22 mouse cellular contexts compared by ENCODE assay signal in genomic region chr17:83792388-83792787, GRCm38 (mm10). TPM values are rescaled to one million over a fixed set of nuclear protein-coding genes. Genes with fewer than 3 reads are reported as not detected.
DNase-seq lines count a peak whose midpoint lies in the region; ATAC-seq and TF ChIP-seq lines count a peak whose summit lies in the region.
"Had no signal": no experiment of that assay in that cellular context is flagged by ENCODE, and none has a peak within 500 bp of the region (broad histone marks: within the 10 kb centered on the region; RNA-seq: fewer than 3 reads in every experiment).

No protein-coding gene starts in this region.

- no peak overlapping the region for H3K9ac ChIP-seq in hindbrain, embryonic 12.5 days
- no peak overlapping the region for H3K9ac ChIP-seq in hindbrain, embryonic 11.5 days (ENCODE audit: low read depth, low read length)
- peak overlapping the region; percentile 84; the same call in 1 of the 2 replicates for H3K9ac ChIP-seq in ES-E14 (ENCODE audit: insufficient read depth, low read depth, low read length, poor library complexity, severe bottlenecking)
- H3K9ac ChIP-seq in limb, embryonic 15.5 days = no peak overlapping the region
- H3K9ac ChIP-seq: heart, embryonic 12.5 days; liver, embryonic 14.5 days had no signal

- ATAC-seq in hindbrain, embryonic 12.5 days (ENCODE audit: low FRiP score) = no peak
- ATAC-seq in hindbrain, embryonic 11.5 days (ENCODE audit: low FRiP score) = no peak
- no peak for ATAC-seq in limb, embryonic 15.5 days (ENCODE audit: insufficient number of reproducible peaks, low FRiP score, low TSS enrichment, low read depth)

- intact Hi-C loops in heart, postnatal 14 days (cut with DNase I) = no loop called here

- DNase-seq in hindbrain, embryonic 11.5 days (ENCODE audit: low spot score) = no peak
- DNase-seq in ES-E14 (ENCODE audit: low read depth, low spot score) = no peak
- peak; percentile 10 for DNase-seq in forelimb bud, embryonic 11.5 days (ENCODE audit: low read depth, low spot score)
- DNase-seq in heart, postnatal 14 days = no peak
- no peak for DNase-seq in cerebellum, adult 9-10 months
- DNase-seq in thymus, postnatal 14 days = no peak
- DNase-seq: adrenal gland, adult 8-10 months; cerebellum, adult 2 months; heart, postnatal 4 days; kidney, adult 11 months; kidney, postnatal 14 days; lung, postnatal 10 days; thymus, postnatal 4 days had no signal

- no peak overlapping the region for H3K4me3 ChIP-seq in hindbrain, embryonic 12.5 days
- H3K4me3 ChIP-seq in hindbrain, embryonic 11.5 days (ENCODE audit: low read depth, low read length) = no peak overlapping the region
- peak overlapping the region; percentile 35 to 67 for H3K4me3 ChIP-seq in ES-E14 (ENCODE audit: insufficient read depth in 1 of 2, low read depth in 1 of 2, low read length in 2 of 2, poor library complexity in 1 of 2, severe bottlenecking in 1 of 2)
- H3K4me3 ChIP-seq in limb, embryonic 15.5 days = peak overlapping the region; percentile 4; the same call in 1 of the 2 replicates
- H3K4me3 ChIP-seq: heart, embryonic 12.5 days; megakaryocyte, embryonic 14.5 days had no signal

- H3K9me3 ChIP-seq in hindbrain, embryonic 12.5 days (replicated peaks) = no peaks in the 10 kb centered on the region
- H3K9me3 ChIP-seq in hindbrain, embryonic 11.5 days (ENCODE audit: control insufficient read depth, low read length) = no peaks in the 10 kb centered on the region
- H3K9me3 ChIP-seq in ES-E14 (ENCODE audit: control insufficient read depth, insufficient read depth, low read depth, low read length) = no peaks in the 10 kb centered on the region
- H3K9me3 ChIP-seq in limb, embryonic 15.5 days = no peaks in the 10 kb centered on the region
- H3K9me3 ChIP-seq: heart, embryonic 12.5 days; megakaryocyte, embryonic 14.5 days had no signal

- H3K4me2 ChIP-seq in hindbrain, embryonic 12.5 days (replicated peaks) = peak overlapping the region; percentile 21; the same call in 1 of the 2 replicates
- H3K4me2 ChIP-seq in hindbrain, embryonic 11.5 days (replicated peaks; ENCODE audit: low read depth, low read length) = no peak overlapping the region
- H3K4me2 ChIP-seq in limb, embryonic 15.5 days = peak overlapping the region; percentile 5; the same call in 1 of the 2 replicates
- H3K4me2 ChIP-seq: heart, embryonic 12.5 days had no signal

- H3K36me3 ChIP-seq in hindbrain, embryonic 12.5 days = no peaks in the 10 kb centered on the region
- no peaks in the 10 kb centered on the region for H3K36me3 ChIP-seq in hindbrain, embryonic 11.5 days (ENCODE audit: control insufficient read depth, insufficient read depth, low read length)
- H3K36me3 ChIP-seq in ES-E14 (ENCODE audit: control insufficient read depth, insufficient read depth, low read length, poor library complexity, severe bottlenecking) = peaks cover 18% of the 10 kb centered on the region
- peaks cover 21% of the 10 kb centered on the region; the same call in 1 of the 2 replicates for H3K36me3 ChIP-seq in limb, embryonic 15.5 days

- no peak overlapping the region for H3K27ac ChIP-seq in hindbrain, embryonic 12.5 days
- H3K27ac ChIP-seq in hindbrain, embryonic 11.5 days (ENCODE audit: low read depth, low read length) = no peak overlapping the region
- 0 out of 2 replicates have a peak overlapping the region, but pooled peaks have one; percentile 45 for H3K27ac ChIP-seq in ES-E14 (ENCODE audit: insufficient read depth, low read depth, low read length, poor library complexity, severe bottlenecking)
- no peak overlapping the region for H3K27ac ChIP-seq in limb, embryonic 15.5 days
- H3K27ac ChIP-seq: liver, embryonic 14.5 days; stomach, postnatal 0 days had no signal

- 60% methylated on average over 23 of the region's 23 CpGs for WGBS in hindbrain, embryonic 12.5 days
- 71% methylated on average over 23 of the region's 23 CpGs for WGBS in hindbrain, embryonic 11.5 days
- 46% methylated on average over 23 of the region's 23 CpGs for WGBS in limb, embryonic 15.5 days

- H3K4me1 ChIP-seq in hindbrain, embryonic 12.5 days = peaks cover 6% of the 10 kb centered on the region; the same call in 1 of the 2 replicates
- no peaks in the 10 kb centered on the region for H3K4me1 ChIP-seq in hindbrain, embryonic 11.5 days (replicated peaks; ENCODE audit: control insufficient read depth, insufficient read depth, low read length)
- peaks cover 7 to 14% of the 10 kb centered on the region in 2 experiments; a peak in 3 of 4 replicates for H3K4me1 ChIP-seq in ES-E14 (ENCODE audit: control insufficient read depth in 2 of 2, insufficient read depth in 2 of 2, low read length in 2 of 2, poor library complexity in 1 of 2)
- no peaks in the 10 kb centered on the region; the same call in 1 of the 2 replicates for H3K4me1 ChIP-seq in limb, embryonic 15.5 days

- H3K27me3 ChIP-seq in hindbrain, embryonic 12.5 days = no peaks in the 10 kb centered on the region
- no peaks in the 10 kb centered on the region for H3K27me3 ChIP-seq in hindbrain, embryonic 11.5 days (ENCODE audit: control insufficient read depth, insufficient read depth, low read length)
- no peaks in the 10 kb centered on the region for H3K27me3 ChIP-seq in limb, embryonic 15.5 days
- H3K27me3 ChIP-seq: heart, embryonic 12.5 days; megakaryocyte, embryonic 14.5 days had no signal

- in situ Hi-C loops in ES-E14 (cut with MboI; ENCODE audit: low sequenced_read_pairs in 2 of 2, unreplicated experiment in 2 of 2) = no loop called here

TF ChIP-seq in ES-E14, 5 proteins besides CTCF, POLR2A, EP300 and RAD21:
- TF ChIP-seq ZC3H11A (IDR thresholded peaks at IDR 0.05; ENCODE audit: borderline replicate concordance, low read depth, low read length) (no peak), HCFC1 (IDR thresholded peaks at IDR 0.05; ENCODE audit: borderline replicate concordance, insufficient read depth, low read length) (no peak)

RNA-seq across cellular contexts. Expression of gene Haao, which starts 55.4 kb away (rescaled TPM):
- 0.30 TPM in 1 of 2 replicates, not detected in the other for polyA plus RNA-seq in hindbrain, embryonic 12.5 days (2016; fragmentation: Nextera tagmentation; extraction: Ambion mirVana)
- polyA plus RNA-seq in hindbrain, embryonic 11.5 days (2014; fragmentation: Nextera tagmentation; extraction: Ambion mirVana) = 0.18 TPM in 1 of 2 replicates, not detected in the other
- total RNA-seq in ES-E14 (2012; rRNA removed) = 0.54 and 0.79 TPM in 2 replicates
- polyA plus RNA-seq in limb, embryonic 15.5 days (2015; fragmentation: Nextera tagmentation; extraction: Ambion mirVana) = 1.4 and 2.2 TPM in 2 replicates
- not detected for total RNA-seq in heart, postnatal 14 days (2021)
- total RNA-seq: layer of hippocampus, postnatal 10 days; left cerebral cortex, postnatal 25 days had no signal
- polyA plus RNA-seq: C2C12 had no signal

Comparison
In these comparisons a context has a peak if more than half of its experiments do, and no peak if none do; other contexts are left out.
1. H3K4me3 ChIP-seq: peak in ES-E14 (2 of 2) and limb, embryonic 15.5 days (single experiment); none in hindbrain, embryonic 12.5 days (single experiment) and hindbrain, embryonic 11.5 days (single experiment).